Mouse (Mus musculus) CH12.LX (cell line): ENCODE data around the gene Tnmd.

Experiments
- BHLHE40 ChIP-seq: IDR thresholded peaks from 2 replicates; pipeline ENCODE4 v1.6.1; 2011; ENCODE audit warnings: mild to moderate bottlenecking, low read depth, low read length, improper control_type of control experiment
- CHD2 ChIP-seq: IDR thresholded peaks from 2 replicates; pipeline ENCODE4 v1.6.1; 2011; ENCODE audit warnings: low read length, improper control_type of control experiment
- CTCF ChIP-seq, 2 experiments: IDR thresholded peaks in 1 of 2; conservative IDR thresholded peaks in 1 of 2; 2 replicates each; pipeline ENCODE4 v1.5.1; 2011 to 2012; ENCODE audit warnings: low read depth in 2 of 2, low read length in 2 of 2, improper control_type of control experiment in 1 of 2, inconsistent platforms in 1 of 2, mild to moderate bottlenecking in 1 of 2, moderate library complexity in 1 of 2
- EP300 ChIP-seq: IDR thresholded peaks from 2 replicates; pipeline ENCODE4 v1.6.1; 2011; ENCODE audit warnings: low read length, improper control_type of control experiment
- GABPA ChIP-seq: IDR thresholded peaks from 2 replicates; pipeline ENCODE4 v1.6.1; 2012; ENCODE audit warnings: low read depth, low read length, improper control_type of control experiment, inconsistent platforms; ENCODE audit not compliant: insufficient replicate concordance
- HCFC1 ChIP-seq: IDR thresholded peaks from 2 replicates; pipeline ENCODE4 v1.6.1; 2012; ENCODE audit warnings: low read depth, mild to moderate bottlenecking, inconsistent platforms, low read length, improper control_type of control experiment
- JUN ChIP-seq: IDR thresholded peaks from 2 replicates; pipeline ENCODE4 v1.6.1; 2011; ENCODE audit warnings: low read depth, mild to moderate bottlenecking, low read length, improper control_type of control experiment, moderate library complexity; ENCODE audit not compliant: insufficient read depth
- POLR2A ChIP-seq: IDR thresholded peaks from 2 replicates; pipeline ENCODE4 v1.6.1; 2011; ENCODE audit warnings: low read depth, mild to moderate bottlenecking, improper control_type of control experiment, low read length
- RAD21 ChIP-seq: IDR thresholded peaks from 2 replicates; pipeline ENCODE4 v1.6.1; 2011; ENCODE audit warnings: low read depth, mild to moderate bottlenecking, low read length, improper control_type of control experiment, moderate library complexity
- TCF12 ChIP-seq: IDR thresholded peaks from 2 replicates; pipeline ENCODE4 v1.6.1; 2014; ENCODE audit warnings: low read depth, mild to moderate bottlenecking, inconsistent platforms, low read length, improper control_type of control experiment

GRCm38 (mm10) chrX:133914219-133914618 lies 63.4 kb downstream of the Tnmd start:
- TF ChIP-seq CTCF (conservative IDR thresholded peaks at IDR 0.05 in 1 of 2, IDR thresholded peaks at IDR 0.05 in 1 of 2; ENCODE audit: low read depth in 2 of 2, low read length in 2 of 2) (no peak), HCFC1 (no peak), EP300 (no peak), GABPA (no peak), POLR2A (no peak), TCF12 (no peak), RAD21 (no peak), CHD2 (no peak), JUN (no peak), BHLHE40 (no peak)
